Mouse (Mus musculus) MEL (cell line): ENCODE measurements at regions not wholly inside any gene's neighbourhood (a gene's known extent, or its start where the extent isn't known, plus 50 kb on each side); places are given as distances from the start of the nearest gene placed in this dataset.

ENCODE experiments used
- BHLHE40 ChIP-seq: IDR thresholded peaks from 2 replicates; pipeline ENCODE4 v1.6.1; 2012; ENCODE audit warnings: low read depth, mild to moderate bottlenecking, inconsistent platforms, low read length, improper control_type of control experiment, borderline replicate concordance
- CTCF ChIP-seq, 3 experiments: IDR thresholded peaks in 2 of 3; conservative IDR thresholded peaks in 1 of 3; 2 replicates each; pipeline ENCODE4 v1.5.1; 2011 to 2012; ENCODE audit warnings: low read length in 3 of 3, low read depth in 2 of 3, mild to moderate bottlenecking in 2 of 3, improper control_type of control experiment in 1 of 3, inconsistent platforms in 1 of 3, mixed read lengths in 1 of 3, moderate library complexity in 1 of 3; ENCODE audit not compliant: control insufficient read depth in 1 of 3, insufficient read depth in 1 of 3, poor library complexity in 1 of 3, severe bottlenecking in 1 of 3
- ETS1 ChIP-seq: IDR thresholded peaks from 2 replicates; pipeline ENCODE4 v1.6.1; 2012; ENCODE audit warnings: low read depth, mild to moderate bottlenecking, inconsistent platforms, low read length, improper control_type of control experiment, moderate library complexity
- HCFC1 ChIP-seq: IDR thresholded peaks from 2 replicates; pipeline ENCODE4 v1.6.1; 2012; ENCODE audit warnings: low read depth, mild to moderate bottlenecking, inconsistent platforms, low read length, improper control_type of control experiment, moderate library complexity
- POLR2A ChIP-seq, 2 experiments: IDR thresholded peaks; 2 replicates each; pipeline ENCODE4 v1.6.1; 2011 to 2012; ENCODE audit warnings: low read length in 2 of 2, mild to moderate bottlenecking in 2 of 2, control low read depth in 1 of 2, improper control_type of control experiment in 1 of 2, low read depth in 1 of 2, moderate library complexity in 1 of 2; ENCODE audit not compliant: control insufficient read depth in 1 of 2, insufficient read depth in 1 of 2, poor library complexity in 1 of 2
- SMC3 ChIP-seq: IDR thresholded peaks from 2 replicates; pipeline ENCODE4 v1.6.1; 2011; ENCODE audit warnings: low read depth, low read length, improper control_type of control experiment
- TAL1 ChIP-seq: IDR thresholded peaks from 2 replicates; pipeline ENCODE4 v1.6.1; 2012; ENCODE audit warnings: mild to moderate bottlenecking, inconsistent platforms, low read length, moderate library complexity, mixed read lengths
- TCF12 ChIP-seq: IDR thresholded peaks from 2 replicates; pipeline ENCODE4 v1.6.1; 2014; ENCODE audit warnings: low read depth, mild to moderate bottlenecking, inconsistent platforms, low read length, improper control_type of control experiment, moderate library complexity
- USF1 ChIP-seq: IDR thresholded peaks from 2 replicates; pipeline ENCODE4 v1.6.1; 2014; ENCODE audit warnings: low read depth, mild to moderate bottlenecking, inconsistent platforms, low read length, improper control_type of control experiment, moderate library complexity
- USF2 ChIP-seq, 2 experiments: IDR thresholded peaks; 2 replicates each; pipeline ENCODE4 v1.6.1; 2011 to 2012; ENCODE audit warnings: improper control_type of control experiment in 2 of 2, low read length in 2 of 2, borderline replicate concordance in 1 of 2, inconsistent platforms in 1 of 2, low read depth in 1 of 2, mild to moderate bottlenecking in 1 of 2; ENCODE audit not compliant: insufficient read depth in 1 of 2
- ZC3H11A ChIP-seq: IDR thresholded peaks from 2 replicates; pipeline ENCODE4 v1.6.1; 2012; ENCODE audit warnings: low read depth, mild to moderate bottlenecking, inconsistent platforms, low read length, improper control_type of control experiment
- ZKSCAN1 ChIP-seq: IDR thresholded peaks from 2 replicates; pipeline ENCODE4 v1.6.1; 2012; ENCODE audit warnings: low read depth, mild to moderate bottlenecking, inconsistent platforms, low read length, improper control_type of control experiment, moderate library complexity
- ZNF384 ChIP-seq: IDR thresholded peaks from 2 replicates; pipeline ENCODE4 v1.6.1; 2012; ENCODE audit warnings: low read depth, mild to moderate bottlenecking, inconsistent platforms, low read length, improper control_type of control experiment

DNA sequence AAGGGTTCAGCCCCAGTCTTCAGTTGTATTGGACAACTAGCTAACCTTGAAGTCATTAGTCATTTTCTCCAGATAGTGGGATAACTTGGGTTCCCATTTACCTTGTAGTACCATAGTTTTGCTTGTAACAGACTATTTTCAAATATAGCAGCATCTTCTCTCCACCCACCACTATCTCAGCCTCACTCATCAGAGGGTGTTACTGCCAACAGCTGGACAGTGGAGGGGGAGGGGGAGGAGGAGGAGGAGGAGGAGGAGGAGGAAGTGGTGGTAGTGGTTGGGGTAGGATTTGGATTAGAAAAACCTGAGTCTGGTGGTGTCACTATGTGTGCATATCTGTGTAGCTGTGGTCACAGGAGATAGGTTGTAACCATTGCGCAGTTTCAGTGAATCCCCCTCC lies 69.6 kb upstream of the Six2 start:
- TF ChIP-seq CTCF (IDR thresholded peaks at IDR 0.05 in 2 of 3, conservative IDR thresholded peaks at IDR 0.05 in 1 of 3; ENCODE audit: control insufficient read depth in 1 of 3, insufficient read depth in 1 of 3, low read depth in 2 of 3, low read length in 3 of 3, poor library complexity in 1 of 3, severe bottlenecking in 1 of 3) (no peak), SMC3 (no peak), POLR2A (IDR thresholded peaks at IDR 0.05; ENCODE audit: control insufficient read depth in 1 of 2, insufficient read depth in 1 of 2, low read depth in 1 of 2, low read length in 2 of 2, poor library complexity in 1 of 2) (no peak), TAL1 (no peak), USF1 (no peak), HCFC1 (no peak), ZKSCAN1 (no peak), USF2 (IDR thresholded peaks at IDR 0.05; ENCODE audit: borderline replicate concordance in 1 of 2, insufficient read depth in 1 of 2, low read depth in 1 of 2, low read length in 2 of 2) (no peak), BHLHE40 (no peak), TCF12 (no peak), ZNF384 (no peak), ZC3H11A (no peak), ETS1 (no peak)
